In the genomic region with DNA sequence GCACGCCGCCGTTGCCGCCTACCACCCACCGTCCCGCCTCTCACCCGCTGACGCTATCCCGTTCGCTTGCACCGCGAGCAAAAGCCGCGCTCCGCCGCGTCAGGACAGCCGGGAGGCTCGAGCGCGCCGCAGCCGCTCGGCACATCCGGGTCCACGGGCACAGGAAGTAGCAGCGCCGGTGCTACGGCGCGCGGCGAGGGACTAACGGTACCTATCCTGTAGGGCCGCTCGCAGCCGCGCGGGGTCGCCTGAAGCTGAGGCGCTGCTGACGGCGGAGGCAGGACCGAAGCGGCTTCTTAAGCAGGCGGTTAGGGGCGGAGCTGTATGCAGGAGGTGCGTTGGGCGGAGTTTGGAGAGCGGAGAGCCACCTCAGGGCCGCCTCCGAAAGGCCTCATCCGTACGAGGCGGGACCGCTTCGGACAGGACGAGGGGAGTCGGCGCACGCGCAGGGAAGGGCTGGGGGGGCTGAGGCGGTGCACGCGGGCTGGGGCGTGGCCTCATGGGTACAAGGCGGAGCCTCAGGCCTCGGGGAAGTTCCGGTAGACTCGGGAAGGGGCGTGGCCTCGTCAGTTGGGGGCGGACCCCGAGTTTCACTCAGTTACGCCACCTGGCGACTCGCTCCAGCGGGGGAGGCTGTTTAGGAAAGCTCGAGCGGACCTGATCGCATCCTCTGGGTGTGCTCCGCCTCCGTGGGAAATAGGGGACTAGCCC, we compare ENCODE assay signal across 8 mouse cellular contexts. TPM values are rescaled to one million over a fixed set of nuclear protein-coding genes. Genes with fewer than 3 reads are reported as not detected.
DNase-seq lines count a peak whose midpoint lies in the region; ATAC-seq lines count a peak whose summit lies in the region.

A gene (minus strand): TSS at position 270 of the 711 bp plus-strand sequence.

- no peaks in the 10 kb centered on the region for H3K27me3 ChIP-seq in lung, embryonic 16.5 days (ENCODE audit: control insufficient read depth, insufficient read depth, low read depth, low read length)

- H3K4me2 ChIP-seq in lung, embryonic 16.5 days (ENCODE audit: low read depth, low read length) = peak within 1 kb of the TSS; percentile 75

- H3K9me3 ChIP-seq in lung, embryonic 16.5 days (ENCODE audit: control insufficient read depth, low read length) = no peaks in the 10 kb centered on the region

- WGBS in lung, embryonic 16.5 days = under 1% methylated on average over 82 of the region's 83 CpGs

- H3K4me1 ChIP-seq in lung, embryonic 16.5 days (replicated peaks; ENCODE audit: control insufficient read depth, insufficient read depth, low read length) = peaks cover 9% of the 10 kb centered on the region

- peak within 1 kb of the TSS; percentile 96 for H3K27ac ChIP-seq in lung, embryonic 16.5 days (ENCODE audit: low read length)

- peak within 1 kb of the TSS; percentile 94 for H3K9ac ChIP-seq in lung, embryonic 16.5 days (ENCODE audit: low read length)

- peak; percentile 94 to 95 for ATAC-seq in hematopoietic stem cell, adult 5-6 weeks (replicated peaks in 1 of 2; ENCODE audit: insufficient read depth in 1 of 2, low FRiP score in 2 of 2, low TSS enrichment in 1 of 2, low read depth in 1 of 2, poor library complexity in 2 of 2, severe bottlenecking in 2 of 2)
- ATAC-seq in lung, embryonic 16.5 days (ENCODE audit: low read depth) = peak; percentile 98

- DNase-seq in MEL-GATA-1-ER (ENCODE audit: extremely low read depth, low read depth) = peak; percentile 93
- DNase-seq in cerebellum, adult 8-10 months = peak; percentile 100
- peak; percentile 99 for DNase-seq in forelimb bud, embryonic 11.5 days (ENCODE audit: low read depth, low spot score)
- DNase-seq in layer of hippocampus, adult 9-10 months (ENCODE audit: low spot score) = peak; percentile 97
- peak; percentile 97 for DNase-seq in ovary, postnatal 10 days (ENCODE audit: low spot score)
- peak; percentile 99 to 100 for DNase-seq in thymus, postnatal 10 days (ENCODE audit: low spot score in 2 of 2)

- H3K4me3 ChIP-seq in lung, embryonic 16.5 days (ENCODE audit: low read length) = peak within 1 kb of the TSS; percentile 96

- H3K36me3 ChIP-seq in lung, embryonic 16.5 days (ENCODE audit: control insufficient read depth, insufficient read depth, low read length) = peaks cover 18% of the 10 kb centered on the region

RNA-seq across cellular contexts. Expression of the gene that starts here (rescaled TPM):
- 47.0 and 56.7 TPM in 2 replicates for total RNA-seq in hematopoietic stem cell, adult 5-6 weeks (2017)
- polyA plus RNA-seq in lung, embryonic 16.5 days (2015; fragmentation: Nextera tagmentation; extraction: Ambion mirVana) = 41.8 and 46.3 TPM in 2 replicates

Comparison
In these comparisons a context has a peak if more than half of its experiments do, and no peak if none do; other contexts are left out.
1. Peak in every context shown above with its lines: DNase-seq, ATAC-seq, H3K4me3 ChIP-seq and H3K27ac ChIP-seq.